Mouse (Mus musculus) thymus, adult 2 months (tissue): ENCODE data around the gene Slc6a21.

Experiments used
- CTCF ChIP-seq: fragments of 200-500 bp; IDR thresholded peaks from 2 replicates; pipeline ENCODE4 v1.5.1; 2012; ENCODE audit warnings: mild to moderate bottlenecking, control low read depth, low read length, moderate library complexity, borderline replicate concordance; ENCODE audit not compliant: control insufficient read depth, poor library complexity, insufficient read depth; ENCODE audit errors: extremely low read depth
- POLR2A ChIP-seq: fragments of 200-500 bp; IDR thresholded peaks from 2 replicates; pipeline ENCODE4 v1.6.1; 2012; ENCODE audit warnings: mild to moderate bottlenecking, low read length, control low read depth, moderate library complexity; ENCODE audit not compliant: control insufficient read depth, poor library complexity, insufficient read depth; ENCODE audit errors: extremely low read depth

- TF ChIP-seq CTCF (no peak), POLR2A (no peak)
These were observed 23.0 kb downstream of the Slc6a21 start for GRCm38 (mm10) chr7:45300270-45300669.
